Mouse (Mus musculus) kidney, adult 9 months (tissue): ENCODE measurements around the gene Pex7.

Source experiments
- DNase-seq: peaks from one replicate; pipeline ENCODE4 v3.0.0; 2022

The Pex7 gene

GRCm38 (mm10) chr10:19876669-19877068 lies 30.8 kb downstream of the Pex7 start:
- no peak for DNase-seq

GRCm38 (mm10) chr10:19875346-19875745 lies 32.1 kb downstream of the Pex7 start:
- DNase-seq = no peak

GRCm38 (mm10) chr10:19855597-19856306 lies 51.7 kb downstream of the Pex7 start:
- DNase-seq = no peak

GRCm38 (mm10) chr10:19853609-19854008 lies 53.9 kb downstream of the Pex7 start:
- DNase-seq = no peak

- DNase-seq = no peak
These were observed 54.7 kb downstream of the Pex7 start for GRCm38 (mm10) chr10:19852776-19853175.

GRCm38 (mm10) chr10:19850998-19851691 lies 56.3 kb downstream of the Pex7 start, which contains the start of gene Slc35d3:
Gene Slc35d3, minus strand, starts transcription at chr10:19851459.
- DNase-seq = no peak

GRCm38 (mm10) chr10:19850544-19850997 lies 56.9 kb downstream of the Pex7 start:
- no peak for DNase-seq

- no peak for DNase-seq
These were observed 57.6 kb downstream of the Pex7 start for GRCm38 (mm10) chr10:19849771-19850365.

- DNase-seq = no peak
These were observed 58.3 kb downstream of the Pex7 start for GRCm38 (mm10) chr10:19848928-19849770.

- DNase-seq = no peak
These were observed 67.7 kb downstream of the Pex7 start for GRCm38 (mm10) chr10:19839836-19840235.

GRCm38 (mm10) chr10:19835887-19836710 lies 71.4 kb downstream of the Pex7 start:
- DNase-seq = no peak

GRCm38 (mm10) chr10:19834222-19834621 lies 73.3 kb downstream of the Pex7 start:
- DNase-seq = no peak

GRCm38 (mm10) chr10:19831072-19831849 lies 76.2 kb downstream of the Pex7 start:
- no peak for DNase-seq

- no peak for DNase-seq
These were observed 86.5 kb downstream of the Pex7 start for GRCm38 (mm10) chr10:19820986-19821385.

- DNase-seq = no peak
These were observed 88.7 kb downstream of the Pex7 start for GRCm38 (mm10) chr10:19818723-19819355.

GRCm38 (mm10) chr10:19815371-19815770 lies 92.1 kb downstream of the Pex7 start:
- DNase-seq = no peak

GRCm38 (mm10) chr10:19811436-19812172 lies 95.9 kb downstream of the Pex7 start:
- peak; percentile 9 for DNase-seq

GRCm38 (mm10) chr10:19804763-19805162 lies 102.7 kb downstream of the Pex7 start:
- DNase-seq = no peak
